Mouse (Mus musculus): ENCODE results near the gene Ergic1. TPM values are rescaled to one million over a fixed set of nuclear protein-coding genes. Genes with fewer than 3 reads are reported as not detected.

Ergic1 gene
- polyA plus RNA-seq, 1 experiment from 2014 or later = 135 TPM

DNA sequence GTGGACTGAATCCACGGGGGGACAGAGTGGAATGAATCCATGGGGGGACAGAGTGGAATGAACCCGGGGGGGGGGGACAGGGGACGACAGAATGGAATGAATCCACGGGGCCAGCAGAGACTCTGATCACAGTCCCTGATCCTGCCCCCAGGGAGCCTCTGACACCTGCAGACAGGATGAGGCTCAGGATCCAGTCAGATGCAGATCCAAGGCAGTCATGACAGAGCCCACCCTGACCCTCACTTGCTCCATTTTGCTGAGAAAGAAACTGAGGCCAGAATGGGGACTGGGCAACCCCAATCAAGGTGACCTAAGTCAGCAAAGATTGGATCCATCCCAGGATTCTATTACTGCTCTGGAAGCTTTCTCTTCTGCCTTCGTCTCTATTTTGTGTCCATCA, 12.7 kb upstream of the Ergic1 start:
- Histone ChIP-seq H3K27ac (ENCODE audit: low read depth) (no peak overlapping the region), H3K4me1 (replicated peaks; ENCODE audit: control insufficient read depth, insufficient read depth, low read length) (peaks cover 8% of the 10 kb centered on the region), H3K27me3 (replicated peaks; ENCODE audit: control insufficient read depth, insufficient read depth, low read length) (no peaks in the 10 kb centered on the region), H3K4me2 (ENCODE audit: low read length) (no peak overlapping the region), H3K9me3 (ENCODE audit: control insufficient read depth, low read length) (no peaks in the 10 kb centered on the region), H3K36me3 (ENCODE audit: control insufficient read depth, insufficient read depth, low read length) (no peaks in the 10 kb centered on the region), H3K9ac (ENCODE audit: low read length) (no peak overlapping the region), H3K4me3 (ENCODE audit: low read depth, low read length) (no peak overlapping the region)
- DNase-seq (ENCODE audit: low spot score) (no peak), ATAC-seq (replicated peaks; ENCODE audit: low FRiP score, low TSS enrichment, low read depth) (no peak)
- WGBS = 8% methylated on average over 5 of the region's 5 CpGs

DNA sequence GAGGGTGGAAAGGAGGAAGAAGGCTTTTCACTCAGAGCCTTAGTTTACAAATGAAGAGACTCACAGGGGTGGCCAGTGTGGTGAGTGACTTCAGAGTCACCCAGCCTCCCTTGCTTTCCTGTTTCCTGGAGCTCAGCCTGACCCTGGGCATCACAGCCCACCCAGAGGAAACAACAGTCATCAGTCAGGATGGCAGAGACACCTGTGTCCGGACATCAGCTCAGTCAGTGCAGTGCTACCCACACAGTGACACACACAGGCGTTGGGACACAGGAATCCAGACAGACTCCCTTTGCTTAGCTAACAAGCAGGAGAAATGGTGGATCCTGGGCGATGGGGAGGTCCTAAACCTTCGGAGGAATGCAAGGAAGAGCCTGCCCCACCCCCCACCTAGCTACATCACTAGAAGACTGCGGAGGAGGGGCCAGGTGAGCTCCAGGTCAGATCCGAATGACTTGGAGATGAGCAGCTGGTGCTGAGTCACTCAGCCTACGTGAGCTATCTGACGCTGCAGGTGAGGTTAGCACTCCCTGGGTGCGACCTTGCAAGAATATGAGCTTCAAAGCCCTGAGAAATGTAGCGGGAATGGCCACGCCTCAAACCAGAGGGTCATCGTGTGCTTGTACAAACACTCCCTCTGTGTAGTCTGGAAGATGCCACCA, 12.0 kb upstream of the Ergic1 start:
- Histone ChIP-seq H3K9me3 (ENCODE audit: control insufficient read depth, low read length) (no peaks in the 10 kb centered on the region), H3K9ac (ENCODE audit: low read length) (no peak overlapping the region), H3K36me3 (ENCODE audit: control insufficient read depth, insufficient read depth, low read length) (no peaks in the 10 kb centered on the region), H3K27me3 (replicated peaks; ENCODE audit: control insufficient read depth, insufficient read depth, low read length) (no peaks in the 10 kb centered on the region), H3K27ac (ENCODE audit: low read depth) (no peak overlapping the region), H3K4me3 (ENCODE audit: low read depth, low read length) (no peak overlapping the region), H3K4me1 (replicated peaks; ENCODE audit: control insufficient read depth, insufficient read depth, low read length) (peaks cover 8% of the 10 kb centered on the region), H3K4me2 (ENCODE audit: low read length) (peak overlapping the region; percentile 15; the same call in 1 of the 2 replicates)
- 7% methylated on average over 12 of the region's 12 CpGs for WGBS
- DNase-seq (ENCODE audit: low spot score) (peak; percentile 66), ATAC-seq (replicated peaks; ENCODE audit: low FRiP score, low TSS enrichment, low read depth) (peak; percentile 79)

DNA sequence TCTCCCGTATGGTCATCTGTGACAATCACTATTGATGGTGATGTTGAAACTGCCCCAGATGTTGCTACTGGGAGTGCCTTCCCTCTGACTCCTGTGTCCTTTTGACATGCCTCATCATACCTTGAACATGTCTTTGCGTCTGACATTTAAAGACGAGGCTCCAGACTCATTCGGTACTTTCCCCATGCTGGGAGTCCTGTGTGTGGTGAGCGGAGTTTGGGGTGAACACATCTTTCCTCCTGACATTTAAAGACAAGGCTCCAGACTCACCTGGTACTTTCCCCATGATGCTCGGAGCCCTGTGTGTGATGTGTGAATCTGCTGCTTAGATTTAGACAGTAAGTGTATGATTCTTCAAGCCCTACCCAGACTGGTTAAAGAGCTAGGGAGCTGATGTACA, 10.2 kb upstream of the Ergic1 start:
- ATAC-seq (replicated peaks; ENCODE audit: low FRiP score, low TSS enrichment, low read depth) = no peak
- WGBS = 85% methylated on average over 6 of the region's 6 CpGs

GRCm38 (mm10) chr17:26553033-26553432, 8.3 kb upstream of the Ergic1 start:
- H3K4me3 ChIP-seq (ENCODE audit: low read depth, low read length) = no peak overlapping the region
- H3K27me3 ChIP-seq (replicated peaks; ENCODE audit: control insufficient read depth, insufficient read depth, low read length) = no peaks in the 10 kb centered on the region
- 71% methylated on average over 3 of the region's 3 CpGs for WGBS
- peaks cover 8% of the 10 kb centered on the region for H3K4me1 ChIP-seq (replicated peaks; ENCODE audit: control insufficient read depth, insufficient read depth, low read length)
- no peak overlapping the region for H3K4me2 ChIP-seq (ENCODE audit: low read length)
- no peaks in the 10 kb centered on the region for H3K36me3 ChIP-seq (ENCODE audit: control insufficient read depth, insufficient read depth, low read length)
- no peaks in the 10 kb centered on the region for H3K9me3 ChIP-seq (ENCODE audit: control insufficient read depth, low read length)
- H3K27ac ChIP-seq (ENCODE audit: low read depth) = no peak overlapping the region
- no peak overlapping the region for H3K9ac ChIP-seq (ENCODE audit: low read length)
- ATAC-seq (replicated peaks; ENCODE audit: low FRiP score, low TSS enrichment, low read depth) (no peak), DNase-seq (ENCODE audit: low spot score) (no peak)

More for the DNA sequence above, 10.2 kb upstream of the Ergic1 start:
- H3K36me3 ChIP-seq (ENCODE audit: control insufficient read depth, insufficient read depth, low read length) = no peaks in the 10 kb centered on the region
- H3K9ac ChIP-seq (ENCODE audit: low read length) = no peak overlapping the region
- DNase-seq (ENCODE audit: low spot score) = no peak
- peaks cover 8% of the 10 kb centered on the region for H3K4me1 ChIP-seq (replicated peaks; ENCODE audit: control insufficient read depth, insufficient read depth, low read length)
- H3K4me3 ChIP-seq (ENCODE audit: low read depth, low read length) = no peak overlapping the region
- H3K4me2 ChIP-seq (ENCODE audit: low read length) = no peak overlapping the region
- H3K27me3 ChIP-seq (replicated peaks; ENCODE audit: control insufficient read depth, insufficient read depth, low read length) = no peaks in the 10 kb centered on the region
- no peaks in the 10 kb centered on the region for H3K9me3 ChIP-seq (ENCODE audit: control insufficient read depth, low read length)
- no peak overlapping the region for H3K27ac ChIP-seq (ENCODE audit: low read depth)

- peak overlapping the region; percentile 69 for H3K9ac ChIP-seq (ENCODE audit: low read length)
- no peaks in the 10 kb centered on the region for H3K27me3 ChIP-seq (replicated peaks; ENCODE audit: control insufficient read depth, insufficient read depth, low read length)
- peak; percentile 7; the same call in 1 of the 2 replicates for ATAC-seq (replicated peaks; ENCODE audit: low FRiP score, low TSS enrichment, low read depth)
- peak overlapping the region; percentile 70 for H3K27ac ChIP-seq (ENCODE audit: low read depth)
- H3K4me3 ChIP-seq (ENCODE audit: low read depth, low read length) = peak overlapping the region; percentile 84
- 35% methylated on average over 9 of the region's 9 CpGs for WGBS
- peaks cover 18% of the 10 kb centered on the region for H3K36me3 ChIP-seq (ENCODE audit: control insufficient read depth, insufficient read depth, low read length)
- no peaks in the 10 kb centered on the region for H3K9me3 ChIP-seq (ENCODE audit: control insufficient read depth, low read length)
- peaks cover 23% of the 10 kb centered on the region for H3K4me1 ChIP-seq (replicated peaks; ENCODE audit: control insufficient read depth, insufficient read depth, low read length)
- no peak for DNase-seq (ENCODE audit: low spot score)
- peak overlapping the region; percentile 97 for H3K4me2 ChIP-seq (ENCODE audit: low read length)
Observed at GRCm38 (mm10) chr17:26560526-26561289, 581 bp upstream of the Ergic1 start.

DNA sequence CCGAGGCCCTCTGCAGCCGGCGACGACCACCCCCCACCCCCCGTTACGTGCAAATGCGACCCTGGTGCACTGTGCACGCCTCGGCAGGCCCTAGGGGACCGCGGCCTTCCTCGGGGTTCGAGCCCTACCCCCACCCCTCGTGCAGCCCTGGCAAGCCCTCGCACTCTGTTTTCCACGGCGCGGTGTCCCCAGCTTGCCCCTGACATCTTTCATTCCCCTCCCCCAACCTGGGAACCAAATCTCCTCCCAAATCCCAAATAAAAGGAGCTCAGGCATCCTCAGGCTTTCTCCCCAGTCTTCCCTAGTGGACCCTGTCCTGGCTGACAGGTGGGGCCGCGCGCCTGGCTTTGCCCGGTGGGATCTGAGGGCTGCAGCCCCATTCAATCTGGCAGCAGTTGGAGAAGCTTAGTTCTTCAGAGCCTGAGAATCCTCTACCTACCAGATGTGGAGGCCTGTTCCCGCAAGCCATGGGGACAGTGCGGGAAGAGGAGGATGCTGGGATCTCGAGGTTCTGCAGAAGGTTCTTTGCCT, 427 bp downstream of the Ergic1 start, which contains the start of gene Dusp1:
Gene Dusp1 (minus strand): TSS at position 478 of the 531 bp plus-strand sequence.
- H3K36me3 ChIP-seq (ENCODE audit: control insufficient read depth, insufficient read depth, low read length) = peaks cover 18% of the 10 kb centered on the region
- WGBS = under 1% methylated on average over 19 of the region's 25 CpGs
- H3K9me3 ChIP-seq (ENCODE audit: control insufficient read depth, low read length) = no peaks in the 10 kb centered on the region
- H3K27me3 ChIP-seq (replicated peaks; ENCODE audit: control insufficient read depth, insufficient read depth, low read length) = no peaks in the 10 kb centered on the region
- H3K4me2 ChIP-seq (ENCODE audit: low read length) = peak within 1 kb of the TSS; percentile 97
- H3K27ac ChIP-seq (ENCODE audit: low read depth) = peak within 1 kb of the TSS; percentile 70
- H3K9ac ChIP-seq (ENCODE audit: low read length) = peak within 1 kb of the TSS; percentile 69
- H3K4me3 ChIP-seq (ENCODE audit: low read depth, low read length) = peak within 1 kb of the TSS; percentile 84
- peak; percentile 75 for DNase-seq (ENCODE audit: low spot score)
- peak; percentile 69 for ATAC-seq (replicated peaks; ENCODE audit: low FRiP score, low TSS enrichment, low read depth)
- peaks cover 25% of the 10 kb centered on the region for H3K4me1 ChIP-seq (replicated peaks; ENCODE audit: control insufficient read depth, insufficient read depth, low read length)

DNA sequence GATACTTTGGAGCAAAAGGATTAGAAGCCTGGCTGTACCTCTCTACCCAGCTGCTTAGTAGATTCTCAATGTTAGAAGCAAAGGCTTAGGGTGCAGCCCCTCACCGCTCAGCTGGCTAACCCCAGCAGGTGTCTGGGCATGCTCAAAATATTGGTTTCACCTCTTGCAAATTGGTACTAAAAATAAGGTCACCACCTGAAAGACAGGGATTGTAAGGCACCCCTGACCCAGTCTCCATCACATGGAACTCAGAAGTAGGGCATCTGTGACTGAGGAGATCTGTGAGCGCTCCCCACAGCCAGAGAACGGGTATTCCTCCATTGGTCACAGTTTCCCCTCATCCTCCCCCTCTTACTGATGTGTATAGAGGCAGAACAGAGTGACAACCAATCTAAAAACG, 1.0 kb downstream of the Ergic1 start:
- Histone ChIP-seq H3K27ac (ENCODE audit: low read depth) (0 out of 2 replicates have a peak overlapping the region, but pooled peaks have one; percentile 70), H3K9ac (ENCODE audit: low read length) (peak overlapping the region; percentile 69), H3K27me3 (replicated peaks; ENCODE audit: control insufficient read depth, insufficient read depth, low read length) (no peaks in the 10 kb centered on the region), H3K4me1 (replicated peaks; ENCODE audit: control insufficient read depth, insufficient read depth, low read length) (peaks cover 31% of the 10 kb centered on the region), H3K4me2 (ENCODE audit: low read length) (peak overlapping the region; percentile 97), H3K9me3 (ENCODE audit: control insufficient read depth, low read length) (no peaks in the 10 kb centered on the region), H3K4me3 (ENCODE audit: low read depth, low read length) (peak overlapping the region; percentile 84), H3K36me3 (ENCODE audit: control insufficient read depth, insufficient read depth, low read length) (peaks cover 18% of the 10 kb centered on the region)
- 76% methylated on average over 4 of the region's 4 CpGs for WGBS
- ATAC-seq (replicated peaks; ENCODE audit: low FRiP score, low TSS enrichment, low read depth) (no peak), DNase-seq (ENCODE audit: low spot score) (no peak)

DNA sequence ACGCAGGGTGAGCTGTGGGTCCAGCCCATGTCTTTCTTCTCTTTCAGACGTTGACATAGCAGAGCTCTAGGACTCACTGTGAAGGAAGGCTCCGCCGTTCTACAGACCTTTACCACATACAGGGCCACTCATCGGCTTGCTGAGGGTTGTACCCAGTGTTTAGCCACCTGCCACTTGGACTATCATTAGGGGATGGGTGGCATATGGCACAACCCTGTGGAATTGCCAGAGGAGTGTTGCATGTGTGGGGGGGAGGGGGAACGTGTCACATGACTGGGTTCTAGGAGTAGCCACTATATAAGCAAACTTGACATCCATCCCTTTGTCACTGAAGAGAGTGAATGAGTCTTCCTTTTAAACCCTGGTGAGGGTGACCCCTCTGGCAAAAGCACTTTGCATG, 2.2 kb downstream of the Ergic1 start:
- H3K4me3 ChIP-seq (ENCODE audit: low read depth, low read length) = no peak overlapping the region
- H3K27me3 ChIP-seq (replicated peaks; ENCODE audit: control insufficient read depth, insufficient read depth, low read length) = no peaks in the 10 kb centered on the region
- H3K4me1 ChIP-seq (replicated peaks; ENCODE audit: control insufficient read depth, insufficient read depth, low read length) = peaks cover 34% of the 10 kb centered on the region
- no peak for ATAC-seq (replicated peaks; ENCODE audit: low FRiP score, low TSS enrichment, low read depth)
- H3K27ac ChIP-seq (ENCODE audit: low read depth) = no peak overlapping the region
- no peak for DNase-seq (ENCODE audit: low spot score)
- H3K9me3 ChIP-seq (ENCODE audit: control insufficient read depth, low read length) = no peaks in the 10 kb centered on the region
- H3K9ac ChIP-seq (ENCODE audit: low read length) = no peak overlapping the region
- peaks cover 28% of the 10 kb centered on the region for H3K36me3 ChIP-seq (ENCODE audit: control insufficient read depth, insufficient read depth, low read length)
- no peak overlapping the region for H3K4me2 ChIP-seq (ENCODE audit: low read length)
- WGBS = 89% methylated on average over 6 of the region's 6 CpGs
